Mouse (Mus musculus) urinary bladder, adult 18-20 months (tissue): ENCODE data around the gene Fbxl16.

Experiments
- DNase-seq, 2 experiments: peaks; one replicate each; pipeline ENCODE4 v3.0.0; 2022; ENCODE audit warnings: low spot score in 2 of 2, mixed read lengths in 2 of 2

Fbxl16 gene

GRCm38 (mm10) chr17:25808789-25809605, at the start of gene Fbxl16:
Fbxl16 (plus strand) TSS chr17:25809085.
- DNase-seq: no peak

- DNase-seq: no peak
These were observed 48.7 kb upstream of the Fbxl16 start for GRCm38 (mm10) chr17:25760148-25760547.

GRCm38 (mm10) chr17:25761561-25761970, 47.3 kb upstream of the Fbxl16 start:
- DNase-seq: no peak

GRCm38 (mm10) chr17:25762591-25762990, 46.3 kb upstream of the Fbxl16 start:
- no peak for DNase-seq

GRCm38 (mm10) chr17:25765886-25766285, 43.0 kb upstream of the Fbxl16 start:
- no peak for DNase-seq

- no peak for DNase-seq
These were observed 39.6 kb upstream of the Fbxl16 start for GRCm38 (mm10) chr17:25769331-25769730.

- peak; percentile 94 to 95 for DNase-seq
These were observed 35.2 kb upstream of the Fbxl16 start, which contains the start of gene Narfl for GRCm38 (mm10) chr17:25773549-25774120. Narfl (plus strand) TSS chr17:25773776.

GRCm38 (mm10) chr17:25775318-25776062, 33.4 kb upstream of the Fbxl16 start:
- no peak for DNase-seq

GRCm38 (mm10) chr17:25777948-25778347, 30.9 kb upstream of the Fbxl16 start:
- DNase-seq: no peak

- DNase-seq: no peak
These were observed 27.5 kb upstream of the Fbxl16 start for GRCm38 (mm10) chr17:25781339-25781738.

GRCm38 (mm10) chr17:25783086-25783485, 25.8 kb upstream of the Fbxl16 start:
- DNase-seq: no peak

- no peak for DNase-seq
These were observed 24.9 kb upstream of the Fbxl16 start for GRCm38 (mm10) chr17:25783861-25784574.

GRCm38 (mm10) chr17:25785281-25785745, 23.6 kb upstream of the Fbxl16 start, which contains the start of gene Haghl:
Haghl (minus strand) TSS chr17:25785673.
- DNase-seq: peak; percentile 90 to 94

- DNase-seq: no peak
These were observed 22.6 kb upstream of the Fbxl16 start, which contains the start of gene Ccdc78 for GRCm38 (mm10) chr17:25786280-25786679. Ccdc78 (plus strand) TSS chr17:25786580.

GRCm38 (mm10) chr17:25786781-25787504, 21.9 kb upstream of the Fbxl16 start:
- DNase-seq: no peak

GRCm38 (mm10) chr17:25791320-25791842, 17.5 kb upstream of the Fbxl16 start:
- DNase-seq: no peak

- DNase-seq: peak; percentile 74 to 87
These were observed 16.9 kb upstream of the Fbxl16 start for GRCm38 (mm10) chr17:25791843-25792527.

GRCm38 (mm10) chr17:25792615-25793014, 16.3 kb upstream of the Fbxl16 start, which contains the start of gene Fam173a:
Fam173a (minus strand) TSS chr17:25792901.
- peak in 1 of 2 experiments; percentile 43 for DNase-seq

GRCm38 (mm10) chr17:25794197-25794596, 14.7 kb upstream of the Fbxl16 start:
- no peak for DNase-seq

GRCm38 (mm10) chr17:25794998-25795397, 13.9 kb upstream of the Fbxl16 start:
- no peak for DNase-seq
